Mouse (Mus musculus) liver, postnatal 0 days (tissue): ENCODE measurements at regions not wholly inside any gene's neighbourhood (a gene's known extent, or its start where the extent isn't known, plus 50 kb on each side); places are given as distances from the start of the nearest gene placed in this dataset.

Experiments
- CTCF ChIP-seq: sonication (generic); IDR thresholded peaks from 2 replicates; pipeline ENCODE4 v1.5.1; 2016; ENCODE audit warnings: antibody characterized with exemption, low read depth
- EP300 ChIP-seq: IDR thresholded peaks from 2 replicates; pipeline ENCODE4 v1.6.1; 2016; ENCODE audit warnings: antibody characterized with exemption, low read depth, mild to moderate bottlenecking

GRCm38 (mm10) chr9:115361191-115361590, 51.0 kb upstream of the Stt3b start:
- TF ChIP-seq CTCF (no peak), EP300 (no peak)
